Mouse (Mus musculus) myocyte (in vitro differentiated cells): ENCODE data around the gene H2-M10.6.
"Not testable (repeated sequence)": the region's sequence is repeated elsewhere in the genome, so short reads cannot be mapped to it uniquely, and the experiment has no call there.

Source experiments
- MAX ChIP-seq: IDR thresholded peaks from one replicate; pipeline ENCODE4 v1.6.1; 2011; ENCODE audit warnings: low read depth, mild to moderate bottlenecking, control low read depth
- MYOG ChIP-seq, 3 experiments: IDR thresholded peaks; one replicate each; pipeline ENCODE4 v1.6.1; 2011; ENCODE audit warnings: control low read depth in 2 of 3, low read depth in 2 of 3, mild to moderate bottlenecking in 2 of 3; ENCODE audit not compliant: insufficient read length in 2 of 3, control insufficient read depth in 1 of 3, insufficient read depth in 1 of 3
- POLR2A ChIP-seq: IDR thresholded peaks from one replicate; pipeline ENCODE4 v1.6.1; 2011; ENCODE audit warnings: low read depth, mild to moderate bottlenecking, control low read depth, moderate library complexity; ENCODE audit not compliant: insufficient read length
- POLR2AphosphoS2 ChIP-seq: IDR thresholded peaks from one replicate; pipeline ENCODE4 v1.6.1; 2011; ENCODE audit warnings: low read depth, control low read depth; ENCODE audit not compliant: insufficient read length
- REST ChIP-seq: IDR thresholded peaks from one replicate; pipeline ENCODE4 v1.6.1; 2011; ENCODE audit warnings: mild to moderate bottlenecking, control low read depth, moderate library complexity; ENCODE audit not compliant: insufficient read depth, insufficient read length
- USF1 ChIP-seq: IDR thresholded peaks from one replicate; pipeline ENCODE4 v1.6.1; 2011; ENCODE audit warnings: low read depth, mild to moderate bottlenecking, control low read depth, moderate library complexity

- TF ChIP-seq REST; POLR2A; MAX; MYOG (IDR thresholded peaks at IDR 0.05; ENCODE audit: control insufficient read depth in 1 of 3, insufficient read depth in 1 of 3, insufficient read length in 2 of 3, low read depth in 2 of 3); USF1; POLR2AphosphoS2: not testable (repeated sequence)
Observed at GRCm38 (mm10) chr17:36765403-36765802, 46.6 kb upstream of the H2-M10.6 start.
